Mouse (Mus musculus) hindbrain, embryonic 10.5 days (tissue): Measurements from ENCODE around the gene Sgip1. TPM values are rescaled to one million over a fixed set of nuclear protein-coding genes. Genes with fewer than 3 reads are reported as not detected.
A peak's percentile ranks its signal among the peaks of the same experiment; 100 is the strongest.

Source experiments
- DNase-seq: peaks from one replicate; pipeline ENCODE4 v3.0.0-alpha.2; 2017; ENCODE audit warnings: low spot score
- H3K27ac ChIP-seq: fragments of 300-500 bp; sonication (generic); 2 replicates; pipeline ENCODE4 v1.5.1; 2016; ENCODE audit warnings: mild to moderate bottlenecking, moderate library complexity
- H3K27me3 ChIP-seq: fragments of 300-500 bp; sonication (generic); 2 replicates; pipeline ENCODE4 v1.6.1; 2016; ENCODE audit warnings: mild to moderate bottlenecking; ENCODE audit not compliant: poor library complexity, insufficient read depth, severe bottlenecking
- H3K36me3 ChIP-seq: fragments of 300-500 bp; sonication (generic); 2 replicates; pipeline ENCODE4 v1.6.1; 2016; ENCODE audit warnings: mild to moderate bottlenecking, moderate library complexity
- H3K4me1 ChIP-seq: fragments of 300-500 bp; sonication (generic); replicated peaks from 2 replicates; pipeline ENCODE4 v1.6.1; 2016; ENCODE audit warnings: mild to moderate bottlenecking
- H3K4me3 ChIP-seq: fragments of 300-500 bp; sonication (generic); 2 replicates; pipeline ENCODE4 v1.5.1; 2016; ENCODE audit warnings: mild to moderate bottlenecking, moderate library complexity
- H3K9me3 ChIP-seq: fragments of 300-500 bp; sonication (generic); 2 replicates; pipeline ENCODE4 v1.6.1; 2016; ENCODE audit warnings: mild to moderate bottlenecking, moderate library complexity
- WGBS: fragments of 180-500 bp; shearing (Covaris S2); methylation state at CpG from one replicate; pipeline ENCODE4 v1.1.7; 2016; 5-methylcytosine and 5-hydroxymethylcytosine counted together
- polyA plus RNA-seq: library from polyadenylated mRNA; unstranded; fragments of >200 nt; fragmentation: Nextera tagmentation; extraction: Ambion mirVana; gene quantifications from 2 replicates; pipeline ENCODE4 v1.2.1, GENCODE M21; 2016

Gene Sgip1
- polyA plus RNA-seq, 1 experiment from 2014 or later: 14.7 TPM

DNA sequence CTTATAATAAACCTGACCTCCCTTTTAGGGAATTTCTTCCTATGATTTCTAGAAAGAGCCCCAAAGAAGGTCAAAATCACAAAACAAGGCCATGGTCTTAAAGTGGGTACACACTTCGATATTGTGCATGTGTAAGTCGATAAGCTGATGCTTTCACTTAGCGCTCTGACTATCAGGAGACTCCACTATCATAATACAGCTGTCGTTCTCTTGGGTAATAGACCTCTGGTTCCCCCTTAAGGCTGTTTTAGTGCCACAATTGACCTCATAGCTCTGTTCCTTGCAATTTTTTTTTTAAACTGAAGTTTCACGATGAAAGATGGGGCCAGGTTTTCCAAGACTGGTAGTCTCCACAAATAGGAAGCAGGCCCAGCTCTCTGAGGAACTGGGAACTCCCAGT, 238.3 kb downstream of the Sgip1 start:
- peaks cover 30% of the 10 kb centered on the region for H3K4me1 ChIP-seq
- H3K36me3 ChIP-seq: no peaks in the 10 kb centered on the region
- no peak for DNase-seq
- no peaks in the 10 kb centered on the region for H3K9me3 ChIP-seq
- peaks cover 36% of the 10 kb centered on the region for H3K27me3 ChIP-seq
- 61% methylated on average over 5 of the region's 5 CpGs for WGBS
- peak overlapping the region; percentile 50 for H3K4me3 ChIP-seq
- no peak overlapping the region for H3K27ac ChIP-seq

DNA sequence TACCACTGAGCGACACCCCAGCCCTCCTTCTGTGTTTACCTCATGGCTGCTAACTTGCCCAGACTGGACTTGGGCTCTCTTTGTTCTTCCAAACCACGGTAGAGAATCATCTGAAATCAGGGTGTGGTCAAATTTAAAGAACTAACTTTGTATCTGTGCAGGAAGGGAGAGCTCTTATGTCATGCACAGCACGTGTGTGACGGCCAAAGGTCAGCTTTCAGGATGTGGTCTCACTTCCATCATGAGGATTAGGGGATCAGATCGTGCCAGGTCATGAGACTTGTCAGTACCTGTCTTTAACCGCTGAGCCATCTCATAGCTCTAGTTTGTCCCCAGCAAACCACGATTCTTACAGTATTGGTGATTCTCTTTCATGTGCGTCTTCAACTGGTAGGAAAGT, 240.6 kb downstream of the Sgip1 start:
- H3K27ac ChIP-seq: no peak overlapping the region
- DNase-seq: no peak
- H3K4me3 ChIP-seq: no peak overlapping the region
- 87% methylated on average over 8 of the region's 8 CpGs for WGBS
- H3K9me3 ChIP-seq: no peaks in the 10 kb centered on the region
- H3K36me3 ChIP-seq: no peaks in the 10 kb centered on the region
- H3K4me1 ChIP-seq: peaks cover 22% of the 10 kb centered on the region
- H3K27me3 ChIP-seq: peaks cover 30% of the 10 kb centered on the region

DNA sequence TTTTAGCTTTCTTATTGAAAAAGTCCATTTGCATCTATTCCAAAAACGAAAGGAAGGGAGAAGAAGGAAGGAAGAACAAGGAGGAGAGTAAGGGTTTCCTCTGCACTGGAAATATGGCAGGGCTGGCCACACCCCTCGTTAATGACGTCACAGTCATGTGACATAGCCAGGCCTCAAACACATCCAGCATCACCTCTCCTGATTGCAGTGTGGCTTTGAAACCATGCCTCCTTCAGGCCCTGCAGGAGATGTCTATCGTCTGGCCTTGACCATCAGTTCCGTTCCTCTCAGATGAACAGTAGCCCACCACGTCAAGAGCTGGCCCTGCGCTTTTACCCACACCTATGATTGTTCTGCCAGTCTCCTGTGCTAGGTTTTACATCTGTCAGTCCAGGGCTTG, 245.1 kb downstream of the Sgip1 start:
- H3K9me3 ChIP-seq: no peaks in the 10 kb centered on the region
- no peak for DNase-seq
- H3K4me1 ChIP-seq: no peaks in the 10 kb centered on the region
- H3K27me3 ChIP-seq: no peaks in the 10 kb centered on the region
- H3K36me3 ChIP-seq: no peaks in the 10 kb centered on the region
- H3K4me3 ChIP-seq: no peak overlapping the region
- WGBS: 75% methylated on average over 7 of the region's 7 CpGs
- no peak overlapping the region for H3K27ac ChIP-seq

DNA sequence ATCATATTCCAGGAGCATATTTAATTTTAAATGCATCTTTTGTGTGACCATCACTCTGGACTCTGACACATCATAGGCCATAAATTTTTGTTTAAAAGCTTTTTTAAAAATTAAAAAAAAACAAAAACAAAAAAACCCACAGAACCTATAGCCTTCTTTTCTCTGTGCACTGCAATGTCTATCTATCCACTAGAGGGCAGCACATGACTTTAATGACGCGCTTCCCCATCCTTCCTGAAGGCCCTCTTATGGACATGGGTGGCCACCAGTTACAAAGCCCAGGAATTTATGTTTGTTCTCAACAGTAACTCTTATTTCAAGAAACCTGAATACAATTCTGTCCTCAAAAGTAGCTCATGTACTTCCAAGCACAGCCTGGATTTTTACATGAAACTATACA, 245.8 kb downstream of the Sgip1 start:
- no peaks in the 10 kb centered on the region for H3K27me3 ChIP-seq
- WGBS: 2% methylated on average over 2 of the region's 2 CpGs
- no peaks in the 10 kb centered on the region for H3K36me3 ChIP-seq
- no peaks in the 10 kb centered on the region for H3K9me3 ChIP-seq
- no peak overlapping the region for H3K27ac ChIP-seq
- no peaks in the 10 kb centered on the region for H3K4me1 ChIP-seq
- no peak overlapping the region for H3K4me3 ChIP-seq
- peak; percentile 40 for DNase-seq

DNA sequence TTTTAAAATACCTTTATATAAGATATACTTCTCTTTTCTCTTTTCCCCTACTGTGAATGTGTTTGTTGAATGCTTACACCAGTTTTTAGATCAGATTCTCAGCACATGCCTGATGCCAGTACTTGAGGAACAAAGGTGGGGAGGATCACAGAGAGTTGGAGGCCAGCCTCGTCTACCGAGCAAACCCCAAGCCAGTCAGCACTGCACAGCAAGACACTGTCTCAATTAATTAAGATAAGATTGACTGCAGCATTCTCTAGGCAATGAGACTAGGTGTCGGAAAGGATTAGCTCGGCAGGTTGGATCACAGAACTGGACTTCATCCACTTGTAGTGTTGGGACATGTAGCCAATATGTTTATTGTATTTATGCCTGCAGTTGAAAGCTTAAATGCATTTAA, 246.2 kb downstream of the Sgip1 start:
- no peak for DNase-seq

DNA sequence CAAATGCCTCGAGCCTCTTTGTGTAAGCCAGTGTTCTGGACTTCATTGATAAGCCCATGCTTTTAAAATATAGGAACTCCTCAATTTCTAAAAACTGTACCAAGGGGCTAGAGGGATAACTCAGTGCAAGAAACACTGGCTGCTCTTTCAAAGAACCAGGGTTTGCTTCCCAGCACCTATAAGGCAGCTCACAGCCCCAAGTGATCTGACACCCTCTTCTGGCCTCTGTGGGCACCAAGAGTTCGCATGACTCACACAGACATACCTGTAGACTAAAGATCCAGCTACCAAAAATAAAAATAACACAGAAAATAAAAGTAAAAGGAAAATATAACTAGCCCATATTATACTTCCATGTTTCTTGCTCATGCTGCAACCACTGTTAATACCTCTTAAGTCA, 246.7 kb downstream of the Sgip1 start:
- no peaks in the 10 kb centered on the region for H3K9me3 ChIP-seq
- DNase-seq: no peak
- H3K27ac ChIP-seq: no peak overlapping the region
- H3K36me3 ChIP-seq: no peaks in the 10 kb centered on the region
- no peaks in the 10 kb centered on the region for H3K27me3 ChIP-seq
- H3K4me1 ChIP-seq: no peaks in the 10 kb centered on the region
- H3K4me3 ChIP-seq: no peak overlapping the region
- WGBS: 79% methylated on average over 2 of the region's 2 CpGs

More for the DNA sequence above, 246.2 kb downstream of the Sgip1 start:
- Histone ChIP-seq H3K9me3 (no peaks in the 10 kb centered on the region), H3K27me3 (no peaks in the 10 kb centered on the region), H3K4me1 (no peaks in the 10 kb centered on the region), H3K4me3 (no peak overlapping the region), H3K36me3 (no peaks in the 10 kb centered on the region), H3K27ac (no peak overlapping the region)
- 59% methylated on average over 4 of the region's 4 CpGs for WGBS

DNA sequence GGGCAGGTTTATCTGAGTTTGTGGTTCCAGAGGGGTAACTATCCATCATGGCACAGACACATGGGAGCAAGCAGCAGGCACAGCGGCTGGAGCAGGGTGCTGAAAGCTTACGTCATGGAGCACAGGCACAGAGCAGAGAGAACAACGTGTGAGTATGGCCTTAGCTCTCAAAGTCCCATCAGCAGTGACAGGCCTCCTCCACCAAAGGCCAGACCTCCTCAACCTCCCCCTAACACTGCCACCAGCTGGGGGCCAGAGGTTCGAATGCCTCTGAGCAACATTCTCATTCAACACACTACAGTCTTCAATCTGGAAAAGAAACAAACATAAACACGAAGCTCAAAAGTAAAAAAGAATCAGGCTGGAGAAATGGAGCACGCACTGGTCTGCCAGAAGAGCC, 247.4 kb downstream of the Sgip1 start:
- Histone ChIP-seq H3K36me3 (no peaks in the 10 kb centered on the region), H3K4me1 (no peaks in the 10 kb centered on the region), H3K27me3 (no peaks in the 10 kb centered on the region), H3K9me3 (no peaks in the 10 kb centered on the region), H3K4me3 (no peak overlapping the region), H3K27ac (no peak overlapping the region)
- no peak for DNase-seq
- 72% methylated on average over 6 of the region's 6 CpGs for WGBS

DNA sequence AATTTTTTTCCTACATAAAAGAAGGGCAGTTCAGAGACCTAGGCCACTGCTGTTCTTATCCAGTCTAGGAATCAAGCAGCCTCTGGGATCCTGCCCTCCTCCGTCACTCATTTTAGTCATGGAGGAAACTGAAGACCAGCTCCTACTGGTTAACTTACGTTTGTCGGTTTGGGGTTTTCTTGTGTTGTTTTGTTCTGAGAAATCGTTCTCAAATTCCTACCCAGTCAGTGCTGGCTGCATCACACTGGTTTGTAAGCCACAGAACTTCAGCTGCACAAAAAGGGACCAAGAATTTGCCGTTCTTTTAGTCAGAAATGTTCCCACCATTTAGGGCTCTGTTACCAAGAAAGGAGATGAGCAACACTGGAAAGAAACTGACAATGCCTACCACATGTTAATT, 248.3 kb downstream of the Sgip1 start:
- H3K9me3 ChIP-seq: no peaks in the 10 kb centered on the region
- no peaks in the 10 kb centered on the region for H3K4me1 ChIP-seq
- no peak for DNase-seq
- no peaks in the 10 kb centered on the region for H3K27me3 ChIP-seq
- 74% methylated on average over 5 of the region's 5 CpGs for WGBS
- no peak overlapping the region for H3K4me3 ChIP-seq
- H3K27ac ChIP-seq: no peak overlapping the region
- H3K36me3 ChIP-seq: no peaks in the 10 kb centered on the region

DNA sequence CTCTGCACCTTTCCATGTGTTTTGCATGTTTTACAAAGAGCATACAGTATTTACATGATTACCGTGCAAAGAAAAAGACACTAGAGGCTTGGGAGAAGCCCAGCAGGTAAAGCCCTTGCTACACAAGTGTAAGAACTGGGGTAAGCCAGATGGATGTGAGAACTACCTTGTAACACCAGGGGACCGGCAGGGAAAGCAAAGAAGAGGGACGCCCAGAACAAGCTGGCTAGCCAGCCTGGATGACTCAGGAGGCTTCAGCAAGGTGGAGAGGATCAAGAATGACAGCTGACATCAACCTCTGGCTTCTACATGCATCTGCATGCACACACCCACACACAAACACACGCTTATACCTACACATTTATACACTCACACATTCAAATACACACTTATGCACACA, 248.9 kb downstream of the Sgip1 start:
- H3K27me3 ChIP-seq: no peaks in the 10 kb centered on the region
- H3K9me3 ChIP-seq: no peaks in the 10 kb centered on the region
- no peak for DNase-seq
- H3K4me3 ChIP-seq: no peak overlapping the region
- H3K36me3 ChIP-seq: no peaks in the 10 kb centered on the region
- no peak overlapping the region for H3K27ac ChIP-seq
- H3K4me1 ChIP-seq: no peaks in the 10 kb centered on the region
- WGBS: 77% methylated on average over 4 of the region's 4 CpGs

DNA sequence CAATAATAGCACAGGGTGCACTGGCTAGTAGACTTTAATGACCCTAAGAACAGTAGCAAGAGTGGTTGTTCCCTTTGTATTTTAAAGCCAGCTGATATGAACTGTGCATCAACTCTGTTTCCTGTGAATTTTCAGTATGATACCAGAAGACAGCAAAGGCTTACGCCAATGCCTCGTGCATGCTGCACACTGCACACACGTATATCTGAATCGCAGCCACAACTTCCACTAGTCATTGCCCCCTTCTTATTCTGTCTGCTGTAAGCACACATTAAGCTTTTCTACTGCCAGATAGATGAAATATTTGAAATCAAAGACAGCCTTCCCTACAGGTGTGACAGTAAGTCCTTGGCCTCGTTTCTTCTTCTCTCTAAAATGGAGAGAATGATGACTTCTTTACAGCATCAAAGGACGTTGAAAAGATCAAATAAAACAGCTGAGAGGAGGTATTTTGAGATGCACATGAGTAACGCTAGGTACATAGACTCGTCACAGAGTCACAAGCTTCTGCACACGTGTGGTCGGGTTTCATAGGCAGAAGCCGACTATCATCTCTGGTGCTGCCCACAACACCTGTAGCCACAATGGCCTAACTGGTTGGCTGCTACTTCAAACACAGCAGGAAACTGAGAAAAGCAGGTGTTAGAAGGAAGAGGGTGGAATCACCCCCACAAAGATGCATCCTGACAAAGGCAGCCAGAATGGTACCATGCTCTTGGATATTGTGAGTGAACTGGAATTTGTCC, 249.7 kb downstream of the Sgip1 start:
- Histone ChIP-seq H3K27ac (no peak overlapping the region), H3K9me3 (no peaks in the 10 kb centered on the region)
- no peak for DNase-seq

DNA sequence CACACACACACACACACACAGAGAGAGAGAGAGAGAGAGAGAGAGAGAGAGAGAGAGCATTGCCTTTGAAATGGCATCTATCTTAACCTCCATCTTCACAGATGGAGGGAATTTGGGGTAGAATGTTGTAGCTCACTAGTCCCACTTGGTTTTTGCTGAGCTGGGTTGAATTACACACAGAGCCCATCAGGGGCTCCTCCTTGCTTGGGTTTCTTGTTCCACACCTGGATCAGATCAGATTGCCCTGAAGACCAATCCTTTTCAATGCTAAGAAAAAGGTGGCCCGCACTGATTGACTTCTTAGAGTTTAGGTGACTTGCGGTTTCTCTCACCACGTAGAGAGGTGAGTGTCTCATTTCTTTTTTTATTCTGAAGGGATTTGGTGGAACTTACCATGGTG, 250.6 kb downstream of the Sgip1 start:
- 72% methylated on average over 3 of the region's 3 CpGs for WGBS
- no peaks in the 10 kb centered on the region for H3K27me3 ChIP-seq
- H3K9me3 ChIP-seq: no peaks in the 10 kb centered on the region
- no peaks in the 10 kb centered on the region for H3K36me3 ChIP-seq
- no peak overlapping the region for H3K4me3 ChIP-seq
- H3K27ac ChIP-seq: no peak overlapping the region
- H3K4me1 ChIP-seq: no peaks in the 10 kb centered on the region
- no peak for DNase-seq

More for the DNA sequence above, 249.7 kb downstream of the Sgip1 start:
- H3K27me3 ChIP-seq: no peaks in the 10 kb centered on the region
- no peaks in the 10 kb centered on the region for H3K4me1 ChIP-seq
- H3K36me3 ChIP-seq: no peaks in the 10 kb centered on the region
- 88% methylated on average over 11 of the region's 11 CpGs for WGBS
- no peak overlapping the region for H3K4me3 ChIP-seq

DNA sequence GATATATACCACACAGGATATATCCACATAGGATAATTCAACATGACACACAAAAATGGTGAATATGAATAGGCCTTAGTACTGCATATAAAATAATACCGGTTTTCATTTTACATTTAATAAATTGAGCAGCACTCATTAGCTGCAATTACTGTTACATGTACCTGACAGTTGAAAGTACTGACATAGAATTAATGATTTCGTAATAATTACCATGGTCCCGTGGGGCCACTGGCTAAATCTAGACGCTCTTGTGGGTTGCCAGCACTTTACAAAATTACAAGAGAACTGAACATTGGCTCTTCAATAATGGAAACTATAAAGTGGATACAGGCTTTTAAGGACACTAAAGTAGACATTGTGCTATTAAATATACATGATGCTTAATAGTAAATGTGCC, 263.6 kb downstream of the Sgip1 start:
- no peak overlapping the region for H3K27ac ChIP-seq

DNA sequence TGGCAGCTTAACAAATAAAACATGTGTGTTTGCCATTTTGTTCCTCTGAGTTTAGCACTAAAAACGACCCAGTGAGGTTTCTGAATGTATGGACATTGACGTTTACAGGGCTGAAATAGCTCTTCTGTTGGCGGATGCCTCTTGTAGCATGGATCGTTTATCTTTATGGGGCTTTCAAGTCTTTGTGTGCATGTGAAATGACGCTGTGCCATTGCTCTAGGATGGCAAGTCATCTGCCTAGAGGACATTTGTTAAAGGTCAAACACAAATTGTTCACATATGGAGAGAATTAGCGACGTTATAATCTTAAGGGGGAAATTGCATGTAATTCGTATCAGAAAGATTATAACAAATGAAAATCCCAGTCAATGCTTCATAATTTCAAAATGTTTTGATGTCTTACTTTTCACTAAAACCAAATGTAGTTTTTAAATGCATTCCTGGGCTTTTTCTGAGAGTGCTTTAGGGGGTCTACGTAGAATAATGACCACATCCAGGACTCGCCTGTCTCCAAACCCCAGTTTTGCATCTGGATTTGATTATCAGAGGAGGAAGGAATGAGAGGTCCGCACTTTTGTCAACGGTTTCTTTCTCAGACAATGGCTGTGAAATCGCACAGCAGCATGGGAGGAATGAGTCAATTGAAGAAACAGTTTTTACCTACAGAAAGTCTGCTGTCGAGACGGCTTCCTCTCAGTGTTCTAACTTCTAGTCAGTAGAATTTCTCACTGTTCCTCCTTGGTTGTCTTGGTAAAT, 264.3 kb downstream of the Sgip1 start:
- 56% methylated on average over 15 of the region's 15 CpGs for WGBS
- DNase-seq: no peak
- Histone ChIP-seq H3K27me3 (no peaks in the 10 kb centered on the region), H3K4me3 (no peak overlapping the region), H3K27ac (peak overlapping the region; percentile 67), H3K9me3 (no peaks in the 10 kb centered on the region), H3K4me1 (peaks cover 18% of the 10 kb centered on the region), H3K36me3 (no peaks in the 10 kb centered on the region)

More for the DNA sequence above, 263.6 kb downstream of the Sgip1 start:
- Histone ChIP-seq H3K36me3 (no peaks in the 10 kb centered on the region), H3K4me3 (no peak overlapping the region), H3K4me1 (peaks cover 18% of the 10 kb centered on the region), H3K9me3 (no peaks in the 10 kb centered on the region), H3K27me3 (no peaks in the 10 kb centered on the region)
- no peak for DNase-seq
- 92% methylated on average over 4 of the region's 4 CpGs for WGBS
